Mouse (Mus musculus) urinary bladder, postnatal 4 days (tissue): ENCODE measurements at regions not wholly inside any gene's neighbourhood (a gene's known extent, or its start where the extent isn't known, plus 50 kb on each side); places are given as distances from the start of the nearest gene placed in this dataset.

Source experiments
- DNase-seq, 2 experiments: peaks; one replicate each; pipeline ENCODE4 v3.0.0; 2021 to 2022; ENCODE audit warnings: low spot score in 2 of 2

GRCm38 (mm10) chr9:23062656-23063444 lies 160.0 kb upstream of the Bmper start:
- DNase-seq = no peak

- DNase-seq = no peak
Observed at GRCm38 (mm10) chr9:23064001-23064400, 158.9 kb upstream of the Bmper start.

- DNase-seq = no peak
Observed at GRCm38 (mm10) chr9:23064811-23065210, 158.1 kb upstream of the Bmper start.

GRCm38 (mm10) chr9:23068101-23068791 lies 154.6 kb upstream of the Bmper start:
- no peak for DNase-seq

GRCm38 (mm10) chr9:23069161-23069560 lies 153.7 kb upstream of the Bmper start:
- no peak for DNase-seq

GRCm38 (mm10) chr9:23071006-23071405 lies 151.9 kb upstream of the Bmper start:
- DNase-seq = no peak

GRCm38 (mm10) chr9:23072741-23073140 lies 150.1 kb upstream of the Bmper start:
- DNase-seq = no peak

- peak; percentile 74 to 90 for DNase-seq
Observed at GRCm38 (mm10) chr9:23083562-23083961, 139.3 kb upstream of the Bmper start.

- DNase-seq = no peak
Observed at GRCm38 (mm10) chr9:23089339-23089738, 133.5 kb upstream of the Bmper start.

- DNase-seq = no peak
Observed at GRCm38 (mm10) chr9:23097134-23097789, 125.6 kb upstream of the Bmper start.

- DNase-seq = no peak
Observed at GRCm38 (mm10) chr9:23101584-23101983, 121.3 kb upstream of the Bmper start.

GRCm38 (mm10) chr9:23101990-23102796 lies 120.7 kb upstream of the Bmper start:
- DNase-seq = no peak

- no peak for DNase-seq
Observed at GRCm38 (mm10) chr9:23111500-23111899, 111.4 kb upstream of the Bmper start.

- no peak for DNase-seq
Observed at GRCm38 (mm10) chr9:23115026-23115425, 107.8 kb upstream of the Bmper start.

- no peak for DNase-seq
Observed at GRCm38 (mm10) chr9:23115540-23115939, 107.3 kb upstream of the Bmper start.

- no peak for DNase-seq
Observed at GRCm38 (mm10) chr9:23116311-23116710, 106.6 kb upstream of the Bmper start.

- DNase-seq = no peak
Observed at GRCm38 (mm10) chr9:23119811-23120210, 103.1 kb upstream of the Bmper start.

- DNase-seq = no peak
Observed at GRCm38 (mm10) chr9:23120814-23121213, 102.1 kb upstream of the Bmper start.

- no peak for DNase-seq
Observed at GRCm38 (mm10) chr9:23122524-23122923, 100.4 kb upstream of the Bmper start.

- no peak for DNase-seq
Observed at GRCm38 (mm10) chr9:23123452-23123851, 99.4 kb upstream of the Bmper start.

- no peak for DNase-seq
Observed at GRCm38 (mm10) chr9:23125761-23126704, 96.8 kb upstream of the Bmper start.
